Mouse (Mus musculus): Measurements from ENCODE around the gene Prkce.

The Prkce gene

GRCm38 (mm10) chr17:86615592-86616291 is 448.2 kb downstream of the Prkce start:
- no peak for DNase-seq (ENCODE audit: low spot score in 2 of 2)

GRCm38 (mm10) chr17:86617570-86618237 is 450.1 kb downstream of the Prkce start:
- DNase-seq (ENCODE audit: low spot score in 2 of 2): no peak

GRCm38 (mm10) chr17:86618431-86618861 is 450.9 kb downstream of the Prkce start:
- no peak for DNase-seq (ENCODE audit: low spot score in 2 of 2)

- DNase-seq (ENCODE audit: low spot score in 2 of 2): no peak
Measured at GRCm38 (mm10) chr17:86622862-86623261, 455.3 kb downstream of the Prkce start.

- no peak for DNase-seq (ENCODE audit: low spot score in 2 of 2)
Measured at GRCm38 (mm10) chr17:86626523-86626922, 458.9 kb downstream of the Prkce start.

- no peak for DNase-seq (ENCODE audit: low spot score in 2 of 2)
Measured at GRCm38 (mm10) chr17:86633131-86633530, 465.5 kb downstream of the Prkce start.

GRCm38 (mm10) chr17:86637311-86637710 is 469.7 kb downstream of the Prkce start:
- no peak for DNase-seq (ENCODE audit: low spot score in 2 of 2)

- DNase-seq (ENCODE audit: low spot score in 2 of 2): no peak
Measured at GRCm38 (mm10) chr17:86639279-86639678, 471.7 kb downstream of the Prkce start.

GRCm38 (mm10) chr17:86647226-86647625 is 479.6 kb downstream of the Prkce start:
- no peak for DNase-seq (ENCODE audit: low spot score in 2 of 2)

- no peak for DNase-seq (ENCODE audit: low spot score in 2 of 2)
Measured at GRCm38 (mm10) chr17:86648856-86649435, 481.4 kb downstream of the Prkce start.

GRCm38 (mm10) chr17:86650241-86650640 is 482.7 kb downstream of the Prkce start:
- no peak for DNase-seq (ENCODE audit: low spot score in 2 of 2)

GRCm38 (mm10) chr17:86651091-86651490 is 483.5 kb downstream of the Prkce start:
- no peak for DNase-seq (ENCODE audit: low spot score in 2 of 2)

- no peak for DNase-seq (ENCODE audit: low spot score in 2 of 2)
Measured at GRCm38 (mm10) chr17:86652751-86653150, 485.2 kb downstream of the Prkce start.

- no peak for DNase-seq (ENCODE audit: low spot score in 2 of 2)
Measured at GRCm38 (mm10) chr17:86656369-86656768, 488.8 kb downstream of the Prkce start.

- no peak for DNase-seq (ENCODE audit: low spot score in 2 of 2)
Measured at GRCm38 (mm10) chr17:86662301-86662700, 494.7 kb downstream of the Prkce start.

GRCm38 (mm10) chr17:86663471-86663870 is 495.9 kb downstream of the Prkce start:
- no peak for DNase-seq (ENCODE audit: low spot score in 2 of 2)

GRCm38 (mm10) chr17:86667836-86668600 is 500.4 kb downstream of the Prkce start:
- DNase-seq (ENCODE audit: low spot score in 2 of 2): no peak

GRCm38 (mm10) chr17:86669641-86670373 is 502.2 kb downstream of the Prkce start:
- no peak for DNase-seq (ENCODE audit: low spot score in 2 of 2)

- DNase-seq (ENCODE audit: low spot score in 2 of 2): no peak
Measured at GRCm38 (mm10) chr17:86670731-86671130, 503.1 kb downstream of the Prkce start.

- no peak for DNase-seq (ENCODE audit: low spot score in 2 of 2)
Measured at GRCm38 (mm10) chr17:86674971-86675370, 507.4 kb downstream of the Prkce start.

GRCm38 (mm10) chr17:86676336-86676735 is 508.8 kb downstream of the Prkce start:
- no peak for DNase-seq (ENCODE audit: low spot score in 2 of 2)
